Mouse (Mus musculus) lung, embryonic 14.5 days (tissue): Measurements from ENCODE around the gene Snrnp25. TPM values are rescaled to one million over a fixed set of nuclear protein-coding genes. Genes with fewer than 3 reads are reported as not detected.

Source experiments
- ATAC-seq: fragments of 200-750 bp; cut with Nextera tagmentation; 2 replicates; pipeline ENCODE4 v1.8.0; 2017; ENCODE audit warnings: mild to moderate bottlenecking, moderate TSS enrichment, moderate library complexity; ENCODE audit not compliant: insufficient read depth
- DNase-seq: peaks from one replicate; pipeline ENCODE4 v3.0.0-alpha.2; 2015
- H3K27ac ChIP-seq: fragments of 300-500 bp; sonication (generic); 2 replicates; pipeline ENCODE4 v1.5.1; 2014; ENCODE audit warnings: low read depth, mild to moderate bottlenecking, moderate library complexity
- H3K27me3 ChIP-seq: fragments of 300-500 bp; sonication (generic); 2 replicates; pipeline ENCODE4 v1.6.1; 2014; ENCODE audit warnings: low read length, control low read depth; ENCODE audit not compliant: insufficient read depth
- H3K36me3 ChIP-seq: fragments of 300-500 bp; sonication (generic); 2 replicates; pipeline ENCODE4 v1.6.1; 2014; ENCODE audit warnings: control low read depth; ENCODE audit not compliant: insufficient read depth
- H3K4me1 ChIP-seq: fragments of 300-500 bp; sonication (generic); 2 replicates; pipeline ENCODE4 v1.6.1; 2014; ENCODE audit warnings: antibody characterized with exemption, control low read depth; ENCODE audit not compliant: insufficient read depth
- H3K4me2 ChIP-seq: fragments of 300-500 bp; sonication (generic); 2 replicates; pipeline ENCODE4 v1.6.1; 2014; ENCODE audit warnings: mild to moderate bottlenecking
- H3K4me3 ChIP-seq: fragments of 300-500 bp; sonication (generic); 2 replicates; pipeline ENCODE4 v1.5.1; 2014; ENCODE audit warnings: low read depth, low read length
- H3K9ac ChIP-seq: fragments of 300-500 bp; sonication (generic); 2 replicates; pipeline ENCODE4 v1.6.1; 2014
- H3K9me3 ChIP-seq: fragments of 300-500 bp; sonication (generic); 2 replicates; pipeline ENCODE4 v1.6.1; 2016; ENCODE audit warnings: low read depth, low read length, control low read depth
- CTCF ChIP-seq: IDR thresholded peaks from 2 replicates; pipeline ENCODE4 v1.5.1; 2016; ENCODE audit warnings: antibody characterized with exemption, low read depth
- WGBS: fragments of 180-500 bp; shearing (Covaris S2); extraction: QIAGEN DNeasy Blood & Tissue Kit; methylation state at CpG from one replicate; pipeline ENCODE4 v1.1.7; 2014; 5-methylcytosine and 5-hydroxymethylcytosine counted together
- polyA plus RNA-seq: library from polyadenylated mRNA; unstranded; fragments of >200 nt; fragmentation: Nextera tagmentation; extraction: Ambion mirVana; gene quantifications from 2 replicates; pipeline ENCODE4 v1.2.1, GENCODE M21; 2014

Gene Snrnp25
- polyA plus RNA-seq, 1 experiment from 2014 or later: 71.4 TPM

DNA sequence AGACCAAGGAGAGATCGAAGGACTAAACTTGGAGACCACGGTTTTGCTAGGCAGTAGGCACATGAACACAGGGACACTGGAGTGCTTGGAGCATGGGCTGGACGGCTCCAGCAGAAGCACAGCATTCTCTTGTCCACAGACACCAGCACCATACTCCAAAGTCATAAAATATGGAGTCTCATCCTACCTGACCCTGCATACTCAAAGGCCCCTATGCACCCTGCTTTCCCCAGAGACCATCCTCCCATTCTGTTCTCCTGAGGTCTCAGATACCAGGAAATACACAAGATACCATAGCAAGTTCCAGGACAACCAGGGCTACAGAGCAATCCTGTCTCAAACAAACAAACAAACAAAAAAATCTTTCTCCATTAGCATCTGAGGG is 32.2 kb downstream of the Snrnp25 start:
- H3K9ac ChIP-seq: no peak overlapping the region
- no peak for DNase-seq
- no peak overlapping the region for H3K27ac ChIP-seq
- no peak for TF ChIP-seq CTCF
- H3K9me3 ChIP-seq: no peaks in the 10 kb centered on the region
- WGBS: 80% methylated on average over 3 of the region's 3 CpGs
- peaks cover 73% of the 10 kb centered on the region for H3K36me3 ChIP-seq
- no peak overlapping the region for H3K4me3 ChIP-seq
- H3K27me3 ChIP-seq: no peaks in the 10 kb centered on the region
- H3K4me1 ChIP-seq: peaks cover 9% of the 10 kb centered on the region
- H3K4me2 ChIP-seq: no peak overlapping the region
- ATAC-seq: no peak

DNA sequence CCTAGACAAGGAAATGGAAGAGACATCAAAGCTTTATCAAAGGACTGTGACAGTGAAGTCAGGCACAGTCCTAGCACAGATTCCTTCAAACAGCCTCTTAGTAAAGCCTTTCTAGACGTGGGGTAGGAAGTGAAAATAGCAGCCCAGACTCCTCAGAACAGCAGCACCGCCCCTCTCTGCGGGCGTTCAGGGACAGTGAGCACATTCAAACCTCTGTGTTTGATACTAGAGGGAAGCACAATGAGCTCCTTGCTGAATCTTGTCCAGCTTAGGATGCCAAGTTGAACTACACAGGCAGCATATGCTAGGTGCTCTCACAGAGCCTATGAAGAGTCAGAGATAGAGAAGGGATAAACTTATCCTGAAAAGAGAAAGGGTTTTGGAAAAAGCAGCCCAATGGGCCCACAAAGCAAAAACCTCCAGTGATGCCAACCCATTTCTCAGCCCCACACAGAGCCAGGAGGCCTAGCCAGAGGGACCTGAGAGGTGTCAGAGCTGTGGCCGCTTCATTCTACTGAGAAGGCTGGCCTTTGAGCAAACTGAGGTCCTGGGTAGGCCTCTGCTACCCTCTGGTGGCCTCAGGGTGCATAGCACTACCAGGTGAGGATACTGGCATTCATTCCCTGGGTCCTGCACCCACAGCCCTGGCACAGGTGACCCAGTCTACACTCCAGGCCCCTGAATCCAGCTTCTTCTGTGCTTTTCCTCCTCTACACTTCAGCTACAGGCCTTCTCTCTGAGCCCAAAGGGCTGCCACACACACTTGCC is 33.1 kb downstream of the Snrnp25 start:
- peak; percentile 99 for TF ChIP-seq CTCF
- no peaks in the 10 kb centered on the region for H3K9me3 ChIP-seq
- H3K4me2 ChIP-seq: no peak overlapping the region
- WGBS: 65% methylated on average over 5 of the region's 5 CpGs
- H3K9ac ChIP-seq: no peak overlapping the region
- DNase-seq (peak; percentile 83), ATAC-seq (0 out of 2 replicates have a peak, but pooled peaks have one; percentile 50)
- H3K27me3 ChIP-seq: no peaks in the 10 kb centered on the region
- H3K4me3 ChIP-seq: no peak overlapping the region
- no peak overlapping the region for H3K27ac ChIP-seq
- peaks cover 9% of the 10 kb centered on the region for H3K4me1 ChIP-seq
- peaks cover 73% of the 10 kb centered on the region for H3K36me3 ChIP-seq

DNA sequence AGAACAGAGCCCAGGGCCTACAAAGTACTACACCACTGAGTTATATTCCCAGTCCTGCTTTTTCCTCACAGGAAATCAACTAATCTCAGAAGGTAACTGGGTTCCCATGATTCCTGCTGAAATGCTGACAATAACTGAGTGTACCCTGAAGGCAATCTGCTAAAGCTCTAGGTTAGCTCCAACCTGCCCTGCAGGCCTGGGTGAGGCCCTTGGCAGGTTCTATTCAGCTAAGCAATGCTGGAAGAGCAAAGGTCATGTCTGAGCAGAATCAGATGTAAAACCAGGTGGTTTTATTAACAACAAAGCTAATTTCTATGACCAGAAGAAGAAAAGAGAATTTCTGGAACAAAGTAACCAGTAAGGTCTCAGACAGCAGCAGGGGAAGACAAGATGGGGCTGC is 36.2 kb downstream of the Snrnp25 start:
- no peaks in the 10 kb centered on the region for H3K9me3 ChIP-seq
- TF ChIP-seq CTCF: no peak
- no peak overlapping the region for H3K4me2 ChIP-seq
- H3K4me1 ChIP-seq: no peaks in the 10 kb centered on the region
- ATAC-seq (no peak), DNase-seq (no peak)
- no peak overlapping the region for H3K27ac ChIP-seq
- peaks cover 72% of the 10 kb centered on the region for H3K36me3 ChIP-seq
- H3K27me3 ChIP-seq: no peaks in the 10 kb centered on the region
- H3K4me3 ChIP-seq: no peak overlapping the region
- no peak overlapping the region for H3K9ac ChIP-seq

GRCm38 (mm10) chr11:32242209-32242608 is 37.0 kb downstream of the Snrnp25 start:
- no peaks in the 10 kb centered on the region for H3K27me3 ChIP-seq
- H3K4me3 ChIP-seq: no peak overlapping the region
- ATAC-seq (no peak), DNase-seq (no peak)
- peaks cover 72% of the 10 kb centered on the region for H3K36me3 ChIP-seq
- 79% methylated on average over 3 of the region's 3 CpGs for WGBS
- no peak overlapping the region for H3K9ac ChIP-seq
- H3K4me1 ChIP-seq: no peaks in the 10 kb centered on the region
- H3K9me3 ChIP-seq: no peaks in the 10 kb centered on the region
- H3K27ac ChIP-seq: no peak overlapping the region
- no peak overlapping the region for H3K4me2 ChIP-seq
- no peak for TF ChIP-seq CTCF

DNA sequence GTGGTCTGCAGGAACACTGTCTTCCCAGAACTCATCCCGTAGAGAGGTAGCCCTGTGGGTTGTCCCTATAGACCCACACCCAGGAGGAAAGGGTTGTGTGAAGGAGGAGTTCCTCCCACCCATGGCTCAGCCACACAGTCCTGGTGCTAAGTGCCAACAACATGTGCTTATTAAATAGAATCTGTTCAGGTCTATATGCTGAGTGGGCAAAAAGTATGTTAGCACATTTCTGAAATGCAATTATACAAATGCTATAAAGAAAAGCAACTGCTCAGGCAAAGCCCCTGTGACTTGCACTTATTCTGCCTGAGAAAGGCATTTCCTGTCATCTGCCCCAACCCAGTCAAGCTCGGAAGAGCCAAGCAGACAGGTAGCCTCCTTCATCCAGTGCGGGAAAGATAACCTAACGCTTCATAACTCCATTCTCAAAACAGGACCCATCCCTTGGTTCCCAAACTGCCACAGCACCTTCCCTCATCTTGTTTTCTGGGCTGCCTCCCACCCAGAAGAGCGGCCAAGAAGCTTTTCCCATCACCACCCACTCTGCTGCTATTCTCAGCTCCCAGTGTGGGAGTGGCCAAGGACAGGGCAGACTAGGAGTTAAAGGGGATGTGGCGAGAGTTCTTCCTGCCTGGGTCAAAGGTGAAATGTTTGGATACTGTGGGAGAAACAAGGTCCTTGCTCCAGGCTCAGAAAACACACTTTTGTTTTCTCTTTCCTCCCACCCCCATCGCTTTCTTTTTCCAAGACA is 38.2 kb downstream of the Snrnp25 start:
- Histone ChIP-seq H3K4me2 (no peak overlapping the region), H3K4me1 (no peaks in the 10 kb centered on the region), H3K4me3 (no peak overlapping the region), H3K9ac (no peak overlapping the region), H3K27me3 (no peaks in the 10 kb centered on the region), H3K36me3 (peaks cover 78% of the 10 kb centered on the region), H3K27ac (peak overlapping the region; percentile 50), H3K9me3 (no peaks in the 10 kb centered on the region)
- 68% methylated on average over 7 of the region's 7 CpGs for WGBS
- peak; percentile 24 for DNase-seq
- ATAC-seq: no peak
- TF ChIP-seq CTCF: no peak

- Histone ChIP-seq H3K27me3 (no peaks in the 10 kb centered on the region), H3K4me1 (no peaks in the 10 kb centered on the region), H3K27ac (peak overlapping the region; percentile 51; the same call in 1 of the 2 replicates), H3K9ac (no peak overlapping the region), H3K36me3 (peaks cover 77% of the 10 kb centered on the region), H3K4me3 (no peak overlapping the region), H3K4me2 (no peak overlapping the region), H3K9me3 (no peaks in the 10 kb centered on the region)
- no peak for ATAC-seq
- no peak for TF ChIP-seq CTCF
- DNase-seq: no peak
- whole genome bisulfite sequencing: 83% methylated on average over 3 of the region's 3 CpGs
Observed at GRCm38 (mm10) chr11:32244064-32244463, 38.8 kb downstream of the Snrnp25 start.

GRCm38 (mm10) chr11:32244617-32245016 is 39.4 kb downstream of the Snrnp25 start:
- Histone ChIP-seq H3K9me3 (no peaks in the 10 kb centered on the region), H3K9ac (no peak overlapping the region), H3K27me3 (no peaks in the 10 kb centered on the region), H3K4me1 (no peaks in the 10 kb centered on the region), H3K36me3 (peaks cover 77% of the 10 kb centered on the region), H3K4me3 (no peak overlapping the region), H3K4me2 (no peak overlapping the region), H3K27ac (peak overlapping the region; percentile 51)
- WGBS: 97% methylated on average over 1 of the region's 1 CpGs
- DNase-seq (no peak), ATAC-seq (no peak)
- TF ChIP-seq CTCF: no peak
